Mouse (Mus musculus) kidney, postnatal 4 days (tissue): ENCODE measurements around the gene Ccdc61.

Experiments used
- DNase-seq, 2 experiments: peaks; one replicate each; pipeline ENCODE4 v3.0.0; 2021; ENCODE audit warnings: mixed read lengths in 2 of 2

Ccdc61 gene

GRCm38 (mm10) chr7:18910241-18910831 is at the start of gene Ccdc61:
TSS of gene Ccdc61 (minus strand) at chr7:18910415.
- DNase-seq = peak; percentile 96 to 97

- peak; percentile 38 to 59 for DNase-seq
Measured at GRCm38 (mm10) chr7:18959446-18959845, 49.2 kb upstream of the Ccdc61 start.

DNA sequence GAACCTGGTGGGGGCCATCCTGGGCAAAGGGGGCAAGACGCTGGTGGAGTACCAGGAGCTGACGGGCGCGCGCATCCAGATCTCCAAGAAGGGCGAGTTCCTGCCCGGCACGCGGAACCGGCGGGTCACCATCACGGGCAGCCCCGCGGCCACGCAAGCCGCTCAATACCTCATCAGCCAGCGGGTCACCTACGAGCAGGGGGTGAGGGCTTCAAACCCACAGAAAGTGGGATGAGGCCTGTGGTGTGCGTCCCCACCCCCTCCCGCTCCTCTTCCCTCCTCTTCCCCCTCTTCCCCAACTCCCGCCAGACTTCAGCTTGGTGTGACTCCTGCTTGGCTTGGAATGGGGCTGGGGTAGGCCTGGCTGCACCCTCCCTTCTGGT is 48.2 kb upstream of the Ccdc61 start:
- no peak for DNase-seq

DNA sequence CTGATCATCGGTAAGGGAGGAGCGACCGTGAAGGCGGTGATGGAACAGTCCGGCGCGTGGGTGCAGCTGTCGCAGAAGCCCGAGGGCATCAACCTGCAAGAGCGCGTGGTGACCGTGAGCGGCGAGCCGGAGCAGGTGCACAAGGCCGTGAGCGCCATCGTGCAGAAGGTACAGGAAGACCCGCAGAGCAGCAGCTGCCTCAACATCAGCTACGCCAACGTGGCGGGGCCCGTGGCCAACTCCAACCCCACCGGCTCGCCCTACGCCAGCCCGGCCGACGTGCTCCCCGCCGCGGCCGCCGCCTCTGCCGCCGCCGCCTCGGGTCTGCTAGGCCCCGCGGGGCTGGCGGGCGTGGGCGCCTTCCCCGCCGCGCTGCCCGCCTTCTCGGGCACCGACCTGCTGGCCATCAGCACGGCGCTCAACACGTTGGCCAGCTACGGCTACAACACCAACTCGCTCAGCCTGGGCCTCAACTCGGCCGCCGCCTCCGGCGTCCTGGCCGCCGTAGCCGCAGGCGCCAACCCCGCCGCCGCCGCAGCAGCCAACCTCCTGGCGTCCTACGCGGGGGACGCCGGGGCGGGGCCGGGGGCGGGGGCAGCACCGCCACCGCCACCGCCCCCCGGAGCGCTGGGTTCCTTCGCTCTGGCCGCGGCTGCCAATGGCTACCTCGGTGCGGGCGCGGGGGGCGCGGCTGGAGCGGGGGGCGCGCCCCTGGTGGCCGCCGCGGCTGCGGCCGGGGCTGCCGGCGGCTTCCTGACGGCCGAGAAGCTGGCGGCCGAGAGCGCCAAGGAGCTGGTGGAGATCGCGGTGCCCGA is 47.6 kb upstream of the Ccdc61 start:
- DNase-seq = peak; percentile 75 to 84

- peak; percentile 84 to 85 for DNase-seq
Measured at GRCm38 (mm10) chr7:18951397-18951796, 41.2 kb upstream of the Ccdc61 start.

- no peak for DNase-seq
Measured at GRCm38 (mm10) chr7:18950523-18951315, 40.5 kb upstream of the Ccdc61 start.

DNA sequence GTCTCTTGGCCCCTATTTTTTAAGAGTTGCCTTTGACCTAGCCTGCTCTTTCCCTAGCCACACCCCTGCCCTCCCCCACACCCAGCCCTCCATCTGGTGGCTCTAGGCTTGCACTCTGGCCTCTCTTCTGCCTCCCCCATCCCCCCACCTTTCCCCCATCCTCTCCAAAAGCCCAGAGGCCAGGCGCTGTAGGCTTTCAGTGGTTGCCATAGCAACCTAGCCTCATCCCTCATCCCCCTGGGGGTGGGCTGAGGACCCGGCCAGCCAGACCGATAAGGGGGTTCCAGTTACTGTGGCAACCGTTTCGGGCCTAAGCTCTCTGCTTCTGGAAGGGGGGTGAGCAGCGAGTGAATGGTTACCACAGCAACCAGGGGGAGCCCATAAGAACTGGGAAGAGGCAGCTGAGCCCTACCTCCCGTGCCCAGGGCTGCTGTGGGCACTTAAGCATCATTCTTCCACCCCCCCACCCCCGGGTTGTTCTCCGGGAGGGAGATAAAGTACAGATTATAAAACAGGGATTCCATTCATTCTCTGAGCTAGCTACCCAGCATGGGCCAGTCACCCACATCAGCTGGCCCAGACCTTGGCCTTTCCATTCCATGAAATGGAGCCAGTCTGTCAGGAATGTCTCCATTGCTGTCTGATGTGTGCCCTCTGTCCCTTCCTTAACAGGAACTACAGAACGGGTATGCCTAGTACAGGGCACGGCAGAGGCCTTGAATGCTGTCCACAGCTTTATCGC is 39.7 kb upstream of the Ccdc61 start:
- no peak for DNase-seq

DNA sequence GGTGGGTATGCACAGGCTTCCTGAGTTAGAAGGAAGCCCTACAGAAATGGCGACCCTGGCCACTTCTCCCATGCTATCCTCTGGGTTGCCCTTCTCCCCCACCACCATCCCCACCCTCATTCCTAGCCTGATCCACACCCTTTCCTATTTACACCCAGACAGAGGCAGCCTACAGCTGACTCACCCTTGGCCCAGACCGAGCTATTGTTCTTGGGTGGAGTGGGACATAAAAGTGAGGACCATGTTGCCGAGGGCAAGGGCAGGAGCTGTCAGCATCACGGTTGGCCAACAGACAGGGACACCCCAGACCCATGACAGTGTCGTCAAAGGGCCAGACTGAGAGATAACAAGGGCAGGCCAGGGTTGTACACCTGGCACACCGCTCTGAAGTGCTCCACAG is 37.9 kb upstream of the Ccdc61 start:
- peak; percentile 11 to 44 for DNase-seq

GRCm38 (mm10) chr7:18942815-18943214 is 32.6 kb upstream of the Ccdc61 start:
- no peak for DNase-seq

- DNase-seq = no peak
Measured at GRCm38 (mm10) chr7:18942376-18942775, 32.2 kb upstream of the Ccdc61 start.

GRCm38 (mm10) chr7:18927759-18928158 is 17.5 kb upstream of the Ccdc61 start:
- peak; percentile 15 to 46 for DNase-seq

DNA sequence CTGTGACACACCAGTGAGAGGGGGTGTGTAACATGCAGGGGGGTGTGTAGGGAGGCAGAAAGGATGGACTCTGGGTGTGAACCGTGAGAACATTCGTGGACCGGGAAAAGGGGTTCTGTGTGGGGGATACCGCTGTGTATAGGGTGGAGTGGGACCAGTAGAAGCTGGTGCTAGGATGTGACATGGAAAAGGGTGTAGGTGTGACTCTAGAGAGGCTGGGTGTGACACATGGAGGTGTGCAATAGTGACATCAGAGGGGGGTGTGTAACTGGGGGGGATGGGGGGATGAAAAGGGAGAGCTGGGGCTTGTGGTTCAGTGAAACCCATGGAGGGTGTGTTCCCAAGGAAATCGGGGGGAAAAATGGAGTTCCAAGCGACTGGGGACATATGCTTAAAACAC is 16.7 kb upstream of the Ccdc61 start:
- DNase-seq = no peak

DNA sequence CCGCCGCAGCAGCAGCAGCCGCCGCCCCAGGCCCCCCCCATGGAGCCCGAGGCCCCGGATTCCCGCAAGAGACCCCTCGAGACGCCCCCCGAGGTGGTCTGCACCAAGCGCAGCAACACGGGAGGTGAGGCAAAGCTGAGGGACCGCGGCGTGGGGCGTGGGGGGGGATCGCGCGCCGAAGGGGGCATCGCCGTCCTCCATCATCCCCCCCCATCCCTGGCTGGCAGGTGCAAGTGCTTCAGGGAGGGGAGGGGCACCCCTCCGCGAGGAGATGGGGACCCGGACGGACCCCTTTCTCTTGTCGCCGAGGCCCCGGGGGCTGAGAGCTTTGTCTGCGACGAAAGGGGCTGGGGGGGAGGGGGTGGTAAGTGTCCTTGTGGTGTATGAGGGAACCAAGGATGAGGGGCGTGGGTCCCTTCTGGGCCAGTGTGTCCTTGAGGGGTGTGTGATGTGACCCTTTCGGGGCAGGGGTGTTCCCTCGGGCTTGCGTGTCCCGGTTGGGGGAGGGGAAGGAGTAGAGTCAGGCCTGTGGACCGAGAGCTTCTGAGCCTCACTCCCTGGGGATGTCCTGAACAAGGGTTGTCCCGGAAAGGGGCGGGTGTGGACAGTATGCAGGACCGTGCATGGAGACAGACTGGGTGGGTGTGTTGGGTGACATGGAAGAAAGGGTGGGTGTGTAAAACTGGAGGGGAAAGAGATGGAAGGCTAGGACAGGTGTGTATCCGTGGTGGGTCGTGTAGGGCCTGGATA is 16.0 kb upstream of the Ccdc61 start:
- DNase-seq = peak; percentile 33 to 56

DNA sequence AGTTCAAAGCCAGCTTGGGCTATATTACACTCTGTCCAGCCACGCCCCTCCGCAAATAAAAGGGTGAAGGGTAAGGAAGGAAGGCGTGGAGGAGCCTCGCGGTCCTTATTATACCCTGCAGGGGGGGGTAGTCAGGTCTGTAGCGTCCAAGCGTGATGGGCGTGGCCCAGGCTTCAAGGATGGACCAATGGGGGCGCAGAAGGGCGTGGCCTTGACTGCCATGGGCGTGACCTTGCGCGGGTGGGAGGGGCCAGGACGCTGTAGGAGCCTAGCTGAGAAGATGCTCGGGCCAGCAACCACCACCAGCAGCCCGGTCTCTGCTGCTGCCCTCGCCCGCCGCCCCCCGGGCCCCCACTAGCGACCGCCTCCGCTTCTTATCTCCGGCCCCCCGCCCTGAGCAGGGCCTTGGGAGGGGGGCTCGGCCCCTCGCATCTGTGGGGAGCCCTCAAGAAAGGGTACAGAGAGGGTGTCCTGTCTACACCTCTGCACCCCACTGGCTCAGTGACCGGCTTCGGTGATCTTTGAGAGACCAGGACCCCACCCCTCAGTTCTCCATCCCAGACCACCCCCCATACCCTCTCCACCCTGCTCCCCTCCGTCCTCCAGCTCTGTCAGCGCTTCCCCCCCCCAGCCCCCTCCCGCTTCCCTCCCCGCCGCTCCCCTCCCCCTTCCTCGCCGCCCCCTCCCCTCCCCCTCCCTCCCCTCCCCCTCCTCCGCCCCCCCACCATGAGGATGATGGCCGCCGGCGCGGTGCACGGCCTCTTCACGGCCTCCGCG is 15.1 kb upstream of the Ccdc61 start, which contains the start of gene Nova2:
Nova2 (plus strand) TSS at position 727 of the 777 bp plus-strand sequence.
- peak; percentile 89 to 94 for DNase-seq

DNA sequence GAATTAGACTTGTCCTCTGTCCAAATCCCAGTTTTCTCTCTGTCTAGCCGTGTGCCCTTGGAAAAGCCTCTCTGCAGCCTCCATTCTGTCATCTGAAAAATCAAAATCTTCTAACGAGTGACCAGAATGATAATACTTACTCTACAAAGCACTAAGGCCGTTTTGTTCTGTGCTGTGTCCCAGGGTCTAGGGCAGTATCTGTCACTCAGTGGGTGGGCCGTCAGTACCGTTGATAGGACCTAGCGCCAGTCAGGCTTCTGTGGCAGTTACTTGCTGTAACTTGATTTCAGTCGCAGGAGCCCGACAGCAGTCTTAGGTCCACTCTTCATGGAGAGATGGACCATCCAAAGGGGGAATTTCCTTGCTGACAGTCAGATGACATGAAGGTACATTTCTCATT is 14.1 kb upstream of the Ccdc61 start:
- DNase-seq = no peak

DNA sequence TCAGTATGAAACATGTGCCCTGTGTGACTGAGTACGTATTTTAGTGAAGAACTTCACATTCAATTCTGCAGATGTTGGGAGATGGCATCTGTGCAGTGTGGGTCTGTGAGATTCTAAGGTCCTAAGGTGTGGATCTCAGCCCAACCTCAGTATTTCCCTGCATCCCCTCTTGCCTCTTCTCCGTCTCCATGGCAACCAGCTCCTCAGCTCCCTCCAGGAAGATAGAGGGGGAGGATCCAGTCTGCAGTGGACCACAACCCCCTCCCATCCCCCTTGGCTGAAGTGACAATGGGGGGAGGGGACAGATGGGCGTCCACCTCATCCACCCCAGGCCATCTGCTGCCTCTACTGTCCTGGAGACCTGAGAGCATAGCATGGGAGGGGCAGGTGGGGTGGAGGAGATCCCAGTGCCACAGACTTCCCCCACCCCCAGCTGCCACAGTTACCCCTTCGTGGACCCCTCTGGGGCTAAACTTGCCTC is 13.5 kb upstream of the Ccdc61 start:
- no peak for DNase-seq

GRCm38 (mm10) chr7:18923267-18923666 is 13.1 kb upstream of the Ccdc61 start:
- no peak for DNase-seq

GRCm38 (mm10) chr7:18922807-18923206 is 12.6 kb upstream of the Ccdc61 start:
- DNase-seq = no peak

GRCm38 (mm10) chr7:18921069-18921468 is 10.9 kb upstream of the Ccdc61 start:
- DNase-seq = peak; percentile 54 to 71

DNA sequence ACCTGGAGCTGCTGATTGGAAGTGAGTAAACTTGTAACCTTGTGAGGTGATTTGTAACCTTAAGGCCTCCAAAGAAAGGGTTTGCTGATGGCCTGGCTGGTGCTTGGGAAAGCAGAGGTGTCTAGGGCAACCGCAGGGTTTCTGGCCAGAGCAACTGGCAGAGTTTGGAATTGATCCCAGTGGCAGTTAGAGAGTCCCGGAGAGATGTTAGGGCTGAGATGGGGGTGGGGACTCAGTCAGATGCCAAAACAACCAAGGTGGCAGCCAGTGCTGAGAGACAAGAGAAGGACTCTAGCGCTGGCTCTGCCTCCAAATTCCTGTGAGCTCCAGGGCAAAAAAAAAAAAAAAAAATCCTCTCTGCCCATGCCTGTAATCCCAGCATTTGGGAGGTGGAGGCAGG is 7.7 kb upstream of the Ccdc61 start:
- no peak for DNase-seq

- peak in 1 of 2 experiments; percentile 21 for DNase-seq
Measured at GRCm38 (mm10) chr7:18916254-18916653, 6.0 kb upstream of the Ccdc61 start.
